Mouse (Mus musculus): ENCODE results near the gene Dnmt1.

Gene Dnmt1

GRCm38 (mm10) chr9:20943396-20943795 lies 16.3 kb downstream of the Dnmt1 start:
- no peak for DNase-seq (ENCODE audit: low read depth, low spot score)

GRCm38 (mm10) chr9:20923258-20923657 lies 36.4 kb downstream of the Dnmt1 start:
- no peak for DNase-seq (ENCODE audit: low read depth, low spot score)

- DNase-seq (ENCODE audit: low read depth, low spot score) = peak; percentile 73
Observed at GRCm38 (mm10) chr9:20916160-20916559, 43.5 kb downstream of the Dnmt1 start.

GRCm38 (mm10) chr9:20909948-20910347 lies 49.7 kb downstream of the Dnmt1 start:
- DNase-seq (ENCODE audit: low read depth, low spot score) = no peak

- DNase-seq (ENCODE audit: low read depth, low spot score) = no peak
Observed at GRCm38 (mm10) chr9:20902174-20902491, 57.6 kb downstream of the Dnmt1 start.

- DNase-seq (ENCODE audit: low read depth, low spot score) = peak; percentile 82
Observed at GRCm38 (mm10) chr9:20901466-20902173, 58.1 kb downstream of the Dnmt1 start.

GRCm38 (mm10) chr9:20898511-20899073 lies 61.1 kb downstream of the Dnmt1 start, which contains the start of gene Eif3g:
Gene Eif3g (minus strand): TSS chr9:20898623.
- DNase-seq (ENCODE audit: low read depth, low spot score) = peak; percentile 95

- no peak for DNase-seq (ENCODE audit: low read depth, low spot score)
Observed at GRCm38 (mm10) chr9:20897736-20898510, 61.8 kb downstream of the Dnmt1 start.

- DNase-seq (ENCODE audit: low read depth, low spot score) = no peak
Observed at GRCm38 (mm10) chr9:20895382-20895781, 64.3 kb downstream of the Dnmt1 start.

- DNase-seq (ENCODE audit: low read depth, low spot score) = no peak
Observed at GRCm38 (mm10) chr9:20894629-20895028, 65.1 kb downstream of the Dnmt1 start.

- no peak for DNase-seq (ENCODE audit: low read depth, low spot score)
Observed at GRCm38 (mm10) chr9:20893590-20894343, 65.9 kb downstream of the Dnmt1 start.

- DNase-seq (ENCODE audit: low read depth, low spot score) = no peak
Observed at GRCm38 (mm10) chr9:20893069-20893468, 66.6 kb downstream of the Dnmt1 start.

GRCm38 (mm10) chr9:20892104-20892653 lies 67.5 kb downstream of the Dnmt1 start:
- no peak for DNase-seq (ENCODE audit: low read depth, low spot score)

GRCm38 (mm10) chr9:20891339-20892103 lies 68.2 kb downstream of the Dnmt1 start:
- DNase-seq (ENCODE audit: low read depth, low spot score) = no peak

- no peak for DNase-seq (ENCODE audit: low read depth, low spot score)
Observed at GRCm38 (mm10) chr9:20890411-20890810, 69.3 kb downstream of the Dnmt1 start.

GRCm38 (mm10) chr9:20889185-20890141 lies 70.2 kb downstream of the Dnmt1 start:
- DNase-seq (ENCODE audit: low read depth, low spot score) = no peak

GRCm38 (mm10) chr9:20888386-20888765 lies 71.3 kb downstream of the Dnmt1 start:
- DNase-seq (ENCODE audit: low read depth, low spot score) = no peak

- peak; percentile 97 for DNase-seq (ENCODE audit: low read depth, low spot score)
Observed at GRCm38 (mm10) chr9:20887704-20888385, 71.8 kb downstream of the Dnmt1 start, which contains the start of gene Ppan. Gene Ppan (plus strand): TSS chr9:20888175.

- DNase-seq (ENCODE audit: low read depth, low spot score) = no peak
Observed at GRCm38 (mm10) chr9:20887191-20887590, 72.5 kb downstream of the Dnmt1 start.

Measured in CD4-positive, CD25-positive, alpha-beta regulatory T cell, adult 2 months (primary cell).